In genomic region chr2:164867566-164867965, GRCm38 (mm10) we compare ENCODE assay signal across 8 mouse cellular contexts. TPM values are rescaled to one million over a fixed set of nuclear protein-coding genes. Genes with fewer than 3 reads are reported as not detected.
DNase-seq lines count a peak whose midpoint lies in the region; ATAC-seq and TF ChIP-seq lines count a peak whose summit lies in the region.

No protein-coding gene starts in this region.

- peak; percentile 72 for TF ChIP-seq CTCF in layer of hippocampus, adult 2 months (conservative IDR thresholded peaks at IDR 0.05)
- peak; percentile 64 to 87 (median 84) for TF ChIP-seq CTCF in MEL (IDR thresholded peaks at IDR 0.05 in 2 of 3, conservative IDR thresholded peaks at IDR 0.05 in 1 of 3; ENCODE audit: control insufficient read depth in 1 of 3, insufficient read depth in 1 of 3, low read depth in 2 of 3, low read length in 3 of 3, poor library complexity in 1 of 3, severe bottlenecking in 1 of 3)
- peak; percentile 54 for TF ChIP-seq CTCF in heart, postnatal 0 days (IDR thresholded peaks at IDR 0.05; ENCODE audit: low read depth)

- TF ChIP-seq RAD21 in MEL (IDR thresholded peaks at IDR 0.05; ENCODE audit: low read depth, low read length): peak; percentile 31

- ATAC-seq in heart, postnatal 0 days (ENCODE audit: insufficient read depth, low read depth): peak; percentile 25

- H3K27ac ChIP-seq in layer of hippocampus, adult 2 months: peak overlapping the region; percentile 67
- H3K27ac ChIP-seq in MEL (ENCODE audit: control insufficient read depth, low read depth, low read length): peak overlapping the region; percentile 92
- peak overlapping the region; percentile 95 for H3K27ac ChIP-seq in heart, postnatal 0 days (ENCODE audit: low read depth)

- TF ChIP-seq POLR2A in MEL (IDR thresholded peaks at IDR 0.05; ENCODE audit: control insufficient read depth in 1 of 2, insufficient read depth in 1 of 2, low read depth in 1 of 2, low read length in 2 of 2, poor library complexity in 1 of 2): no peak

- no peaks in the 10 kb centered on the region for H3K9me3 ChIP-seq in MEL (replicated peaks; ENCODE audit: insufficient read depth, low read length)
- peaks cover 5% of the 10 kb centered on the region; the same call in 1 of the 2 replicates for H3K9me3 ChIP-seq in heart, postnatal 0 days (replicated peaks; ENCODE audit: control insufficient read depth, low read length)

- no peak overlapping the region for H3K4me2 ChIP-seq in heart, postnatal 0 days (ENCODE audit: low read depth, low read length)

- no peak for DNase-seq in layer of hippocampus, adult 2 months (ENCODE audit: low spot score in 2 of 2)
- DNase-seq in layer of hippocampus, adult 9-10 months (ENCODE audit: low spot score): no peak
- peak; percentile 80 for DNase-seq in MEL (ENCODE audit: low read depth, low spot score)
- DNase-seq in heart, postnatal 0 days (ENCODE audit: low spot score): no peak
- peak; percentile 50 for DNase-seq in naive thymus-derived CD4-positive, alpha-beta T cell, adult 2 months (ENCODE audit: low read depth)
- DNase-seq in gastrocnemius, postnatal 10 days: no peak
- DNase-seq in adrenal gland, adult (ENCODE audit: inconsistent age in 2 of 2, low spot score in 1 of 2): no peak
- no peak for DNase-seq in ovary, adult 18-20 months (ENCODE audit: low spot score)

- WGBS in heart, postnatal 0 days: 90% methylated on average over 7 of the region's 7 CpGs

- no peaks in the 10 kb centered on the region for H3K79me2 ChIP-seq in MEL (ENCODE audit: control insufficient read depth, insufficient read depth, low read length, poor library complexity)

- no peaks in the 10 kb centered on the region for H3K27me3 ChIP-seq in MEL (ENCODE audit: control insufficient read depth in 1 of 2, insufficient read depth in 2 of 2, low read length in 2 of 2)
- H3K27me3 ChIP-seq in heart, postnatal 0 days (ENCODE audit: control insufficient read depth, insufficient read depth, low read length): no peaks in the 10 kb centered on the region

- peaks cover 0 to 13% of the 10 kb centered on the region in 2 experiments; a peak in 2 of 4 replicates for H3K36me3 ChIP-seq in MEL (ENCODE audit: control insufficient read depth in 1 of 2, insufficient read depth in 2 of 2, low read length in 2 of 2)
- no peaks in the 10 kb centered on the region for H3K36me3 ChIP-seq in heart, postnatal 0 days (replicated peaks; ENCODE audit: control insufficient read depth, insufficient read depth, low read length)

- H3K4me3 ChIP-seq in layer of hippocampus, adult 2 months: no peak overlapping the region
- no peak overlapping the region for H3K4me3 ChIP-seq in MEL (ENCODE audit: control insufficient read depth in 1 of 2, insufficient read depth in 1 of 2, low read depth in 2 of 2, low read length in 2 of 2)
- no peak overlapping the region for H3K4me3 ChIP-seq in heart, postnatal 0 days (ENCODE audit: low read depth, low read length)

- TF ChIP-seq EP300 in MEL (IDR thresholded peaks at IDR 0.05; ENCODE audit: low read depth in 1 of 2, low read length in 2 of 2): no peak
- 0 out of 2 replicates have a peak, but pooled peaks have one; percentile 2 for TF ChIP-seq EP300 in heart, postnatal 0 days (IDR thresholded peaks at IDR 0.05; ENCODE audit: low read depth)

- 0 out of 2 replicates have a peak overlapping the region, but pooled peaks have one; percentile 61 for H3K9ac ChIP-seq in MEL (ENCODE audit: control insufficient read depth, low read depth, low read length, poor library complexity, severe bottlenecking)
- H3K9ac ChIP-seq in heart, postnatal 0 days (replicated peaks; ENCODE audit: low read depth, low read length): no peak overlapping the region

- H3K4me1 ChIP-seq in MEL (ENCODE audit: control insufficient read depth in 1 of 2, insufficient read depth in 2 of 2, low read length in 2 of 2): peaks cover 26 to 33% of the 10 kb centered on the region in 2 experiments
- peaks cover 9% of the 10 kb centered on the region for H3K4me1 ChIP-seq in heart, postnatal 0 days (ENCODE audit: control insufficient read depth, insufficient read depth)

TF ChIP-seq in MEL, 35 proteins besides CTCF, POLR2A, EP300 and RAD21:
- TF ChIP-seq TCF12 (IDR thresholded peaks at IDR 0.05; ENCODE audit: low read depth, low read length) (0 out of 2 replicates have a peak, but pooled peaks have one; percentile 3), GATA1 (IDR thresholded peaks at IDR 0.05; ENCODE audit: low read depth, low read length) (no peak)

RNA-seq across cellular contexts. Expression of gene Pltp, which starts 10.1 kb away (rescaled TPM):
- total RNA-seq in layer of hippocampus, adult 2 months (2021): 10 to 100 TPM; 67.4 to 86.9 TPM
- 5.2 and 6.8 TPM in 2 replicates for total RNA-seq in MEL (2012; rRNA removed)
- 10 to 100 TPM in 1 of 2 experiments, not detected in 1; 17.1 TPM for polyA plus RNA-seq in MEL (2012; ENCODE audit: insufficient read depth in 1 of 2, insufficient read length in 2 of 2, low read depth in 1 of 2, low replicate concordance in 2 of 2, missing spikeins in 1 of 2)
- total RNA-seq in heart, postnatal 0 days (2014; rRNA removed; ENCODE audit: low replicate concordance): 7.7 and 10.4 TPM in 2 replicates
- polyA plus RNA-seq in heart, postnatal 0 days (2015; fragmentation: Nextera tagmentation; extraction: Ambion mirVana): 8.3 and 8.6 TPM in 2 replicates
- 10 to 100 TPM; 15.2 to 18.5 TPM for total RNA-seq in gastrocnemius, postnatal 10 days (2021)

RNA-seq across cellular contexts. Expression of gene Pcif1, which starts 11.5 kb away (rescaled TPM):
- total RNA-seq in layer of hippocampus, adult 2 months (2021): 10 to 100 TPM; 45.9 to 49.6 TPM
- 46.8 and 47.6 TPM in 2 replicates for total RNA-seq in MEL (2012; rRNA removed)
- polyA plus RNA-seq in MEL (2012; ENCODE audit: insufficient read depth in 1 of 2, insufficient read length in 2 of 2, low read depth in 1 of 2, low replicate concordance in 2 of 2, missing spikeins in 1 of 2): 100 to 1,000 TPM in 1 of 2 experiments, not detected in 1; 118 TPM
- total RNA-seq in heart, postnatal 0 days (2014; rRNA removed; ENCODE audit: low replicate concordance): 51.8 and 63.6 TPM in 2 replicates
- polyA plus RNA-seq in heart, postnatal 0 days (2015; fragmentation: Nextera tagmentation; extraction: Ambion mirVana): 50.6 and 54.2 TPM in 2 replicates
- total RNA-seq in gastrocnemius, postnatal 10 days (2021): 10 to 100 TPM; 31.2 to 34.3 TPM

RNA-seq across cellular contexts. Expression of gene Neurl2, which starts 34.3 kb away (rescaled TPM):
- 1 to 10 TPM; 2.8 to 3.6 TPM for total RNA-seq in layer of hippocampus, adult 2 months (2021)
- 1.6 and 2.0 TPM in 2 replicates for total RNA-seq in MEL (2012; rRNA removed)
- polyA plus RNA-seq in MEL (2012; ENCODE audit: insufficient read depth in 1 of 2, insufficient read length in 2 of 2, low read depth in 1 of 2, low replicate concordance in 2 of 2, missing spikeins in 1 of 2): 1 to 10 TPM in 1 of 2 experiments, not detected in 1; 2.6 TPM
- 57.1 and 103 TPM in 2 replicates for total RNA-seq in heart, postnatal 0 days (2014; rRNA removed; ENCODE audit: low replicate concordance)
- polyA plus RNA-seq in heart, postnatal 0 days (2015; fragmentation: Nextera tagmentation; extraction: Ambion mirVana): 68.4 and 76.5 TPM in 2 replicates
- total RNA-seq in gastrocnemius, postnatal 10 days (2021): 10 to 100 TPM; 39.2 to 45.2 TPM

RNA-seq across cellular contexts. Expression of gene Ctsa, which starts 34.9 kb away (rescaled TPM):
- 100 to 1,000 TPM; 103 to 108 TPM for total RNA-seq in layer of hippocampus, adult 2 months (2021)
- total RNA-seq in MEL (2012; rRNA removed): 46.3 and 50.5 TPM in 2 replicates
- polyA plus RNA-seq in MEL (2012; ENCODE audit: insufficient read depth in 1 of 2, insufficient read length in 2 of 2, low read depth in 1 of 2, low replicate concordance in 2 of 2, missing spikeins in 1 of 2): 10 to 100 TPM in 1 of 2 experiments, not detected in 1; 87.7 TPM
- 259 and 263 TPM in 2 replicates for total RNA-seq in heart, postnatal 0 days (2014; rRNA removed; ENCODE audit: low replicate concordance)
- polyA plus RNA-seq in heart, postnatal 0 days (2015; fragmentation: Nextera tagmentation; extraction: Ambion mirVana): 133 and 134 TPM in 2 replicates
- 10 to 100 TPM; 53.3 to 75.2 TPM for total RNA-seq in gastrocnemius, postnatal 10 days (2021)

RNA-seq across cellular contexts. Expression of gene Spata25, which starts 39.2 kb away (rescaled TPM):
- under 1 TPM; 0.47 to 0.79 TPM for total RNA-seq in layer of hippocampus, adult 2 months (2021)
- 0.42 and 0.50 TPM in 2 replicates for total RNA-seq in MEL (2012; rRNA removed)
- polyA plus RNA-seq in MEL (2012; ENCODE audit: insufficient read depth in 1 of 2, insufficient read length in 2 of 2, low read depth in 1 of 2, low replicate concordance in 2 of 2, missing spikeins in 1 of 2): under 1 TPM in 1 of 2 experiments, not detected in 1; 0.13 TPM
- not detected in 2 replicates for total RNA-seq in heart, postnatal 0 days (2014; rRNA removed; ENCODE audit: low replicate concordance)
- not detected in 2 replicates for polyA plus RNA-seq in heart, postnatal 0 days (2015; fragmentation: Nextera tagmentation; extraction: Ambion mirVana)
- total RNA-seq in gastrocnemius, postnatal 10 days (2021): under 1 TPM; 0.68 TPM

Comparison
In these comparisons a context has a peak if more than half of its experiments do, and no peak if none do; other contexts are left out.
1. DNase-seq: peak in MEL (single experiment) and naive thymus-derived CD4-positive, alpha-beta T cell, adult 2 months (single experiment); none in layer of hippocampus, adult 2 months (0 of 2), layer of hippocampus, adult 9-10 months (single experiment), heart, postnatal 0 days (single experiment), gastrocnemius, postnatal 10 days (single experiment), adrenal gland, adult (0 of 2) and ovary, adult 18-20 months (single experiment).
2. RNA of gene Neurl2, which starts 34.3 kb away (total RNA-seq): 57.1 to 103 TPM in heart, postnatal 0 days and 39.2 to 45.2 TPM in gastrocnemius, postnatal 10 days; 2.8 to 3.6 TPM in layer of hippocampus, adult 2 months and 1.6 to 2.0 TPM in MEL; every median in the first group is over 4 times any median in the second.
3. Peak in every context shown above with its lines, with median percentiles within 50 percentile points of each other: H3K27ac ChIP-seq and CTCF ChIP-seq.